Mouse (Mus musculus): ENCODE measurements around the gene Nrxn3.

- TF ChIP-seq POLR2A (IDR thresholded peaks at IDR 0.05; ENCODE audit: low read depth, low read length) (no peak), CTCF (IDR thresholded peaks at IDR 0.05; ENCODE audit: borderline replicate concordance, insufficient read depth, low read length) (no peak)
Measured at GRCm38 (mm10) chr12:89181157-89181561, 458.5 kb downstream of the Nrxn3 start.
